Mouse (Mus musculus) erythroblast, adult 5-6 weeks (primary cell): ENCODE results near the gene Dnah9. TPM values are rescaled to one million over a fixed set of nuclear protein-coding genes. Genes with fewer than 3 reads are reported as not detected.

Source experiments
- ATAC-seq: replicated peaks from 2 replicates; pipeline ENCODE4 v1.8.0; 2016; ENCODE audit warnings: moderate number of reproducible peaks, mild to moderate bottlenecking, moderate TSS enrichment, inconsistent platforms; ENCODE audit not compliant: poor library complexity, low FRiP score, severe bottlenecking
- total RNA-seq, 2 experiments: library from RNA; stranded (forward) in 1 of 2; stranded (reverse) in 1 of 2; fragments of 150-400 nt in 1 of 2; fragments of 200-764, 138-1000 nt in 1 of 2; gene quantifications; 2 replicates each; pipeline versions ENCODE4 v1.2.3 to v1.2.4; 2015 to 2017; ENCODE audit warnings: low replicate concordance in 2 of 2

The Dnah9 gene
- total RNA-seq, 2 experiments from 2014 or later, result not detected

GRCm38 (mm10) chr11:65930796-65931195 is 237.6 kb downstream of the Dnah9 start:
- no peak for ATAC-seq

- ATAC-seq, result no peak
These were observed 238.0 kb downstream of the Dnah9 start for GRCm38 (mm10) chr11:65930359-65930758.

- no peak for ATAC-seq
These were observed 240.4 kb downstream of the Dnah9 start for GRCm38 (mm10) chr11:65927962-65928361.

- ATAC-seq, result no peak
These were observed 249.7 kb downstream of the Dnah9 start for GRCm38 (mm10) chr11:65918480-65919236.

- no peak for ATAC-seq
These were observed 259.2 kb downstream of the Dnah9 start for GRCm38 (mm10) chr11:65909195-65909594.

GRCm38 (mm10) chr11:65905487-65905886 is 262.9 kb downstream of the Dnah9 start:
- no peak for ATAC-seq

- ATAC-seq, result no peak
These were observed 264.4 kb downstream of the Dnah9 start for GRCm38 (mm10) chr11:65903944-65904343.

GRCm38 (mm10) chr11:65881465-65881864 is 286.9 kb downstream of the Dnah9 start:
- no peak for ATAC-seq

- ATAC-seq, result no peak
These were observed 291.1 kb downstream of the Dnah9 start for GRCm38 (mm10) chr11:65877146-65877775.

- no peak for ATAC-seq
These were observed 306.9 kb downstream of the Dnah9 start for GRCm38 (mm10) chr11:65861476-65861875.

GRCm38 (mm10) chr11:65852066-65852465 is 316.3 kb downstream of the Dnah9 start:
- ATAC-seq, result no peak

- no peak for ATAC-seq
These were observed 321.9 kb downstream of the Dnah9 start for GRCm38 (mm10) chr11:65846446-65846845.

- ATAC-seq, result no peak
These were observed 329.4 kb downstream of the Dnah9 start for GRCm38 (mm10) chr11:65838999-65839398.

GRCm38 (mm10) chr11:65824556-65824955 is 343.8 kb downstream of the Dnah9 start:
- ATAC-seq, result no peak

- ATAC-seq, result no peak; the same call in 1 of the 2 replicates
These were observed 347.5 kb downstream of the Dnah9 start for GRCm38 (mm10) chr11:65820877-65821276.

GRCm38 (mm10) chr11:65820280-65820679 is 348.1 kb downstream of the Dnah9 start:
- ATAC-seq, result no peak

- ATAC-seq, result no peak
These were observed 350.2 kb downstream of the Dnah9 start for GRCm38 (mm10) chr11:65818193-65818592.

- no peak for ATAC-seq
These were observed 352.1 kb downstream of the Dnah9 start for GRCm38 (mm10) chr11:65816237-65816636.

- no peak for ATAC-seq
These were observed 354.0 kb downstream of the Dnah9 start for GRCm38 (mm10) chr11:65814381-65814780.

GRCm38 (mm10) chr11:65812088-65812487 is 356.3 kb downstream of the Dnah9 start:
- ATAC-seq, result no peak

GRCm38 (mm10) chr11:65807601-65808000 is 360.8 kb downstream of the Dnah9 start:
- ATAC-seq, result no peak
